ENCODE assay signal across 7 mouse cellular contexts in genomic region chr19:42256611-42257240, GRCm38 (mm10). TPM values are rescaled to one million over a fixed set of nuclear protein-coding genes. Genes with fewer than 3 reads are reported as not detected.
DNase-seq lines count a peak whose midpoint lies in the region; ATAC-seq and TF ChIP-seq lines count a peak whose summit lies in the region.

No protein-coding gene starts in this region.

- H3K4me2 ChIP-seq in intestine, postnatal 0 days (replicated peaks; ENCODE audit: low read depth), result no peak overlapping the region

- H3K9me3 ChIP-seq in intestine, postnatal 0 days (ENCODE audit: control insufficient read depth), result no peaks in the 10 kb centered on the region

- no peak for ATAC-seq in intestine, postnatal 0 days
- ATAC-seq in megakaryocyte progenitor cell, adult 5-6 weeks (replicated peaks; ENCODE audit: poor library complexity), result no peak

- H3K27ac ChIP-seq in olfactory bulb, adult 2 months (ENCODE audit: insufficient read depth, low read depth, low read length), result no peak overlapping the region
- no peak overlapping the region for H3K27ac ChIP-seq in intestine, postnatal 0 days (ENCODE audit: low read depth, low read length)

- H3K4me3 ChIP-seq in olfactory bulb, adult 2 months (ENCODE audit: insufficient read depth, low read depth, low read length), result peak overlapping the region; percentile 66
- no peak overlapping the region for H3K4me3 ChIP-seq in intestine, postnatal 0 days (ENCODE audit: low read depth, low read length)

- DNase-seq in cerebellum, adult 11-12 months, result peak; percentile 86
- peak; percentile 78 to 82 for DNase-seq in cerebellum, postnatal 36 days
- peak; percentile 53 to 61 for DNase-seq in layer of hippocampus, adult 18-20 months (ENCODE audit: low spot score in 2 of 2)
- no peak for DNase-seq in thymus, postnatal 14 days

- peaks cover 22% of the 10 kb centered on the region; the same call in 1 of the 2 replicates for H3K27me3 ChIP-seq in intestine, postnatal 0 days (replicated peaks; ENCODE audit: control insufficient read depth, insufficient read depth, low read length)

- TF ChIP-seq CTCF in olfactory bulb, adult 2 months (IDR thresholded peaks at IDR 0.05; ENCODE audit: insufficient read depth, low read depth, low read length), result no peak
- TF ChIP-seq CTCF in intestine, postnatal 0 days (IDR thresholded peaks at IDR 0.05; ENCODE audit: low read depth), result no peak

- H3K9ac ChIP-seq in intestine, postnatal 0 days (ENCODE audit: low read depth, low read length), result no peak overlapping the region

- peaks cover 25% of the 10 kb centered on the region for H3K4me1 ChIP-seq in olfactory bulb, adult 2 months (ENCODE audit: control insufficient read depth, insufficient read depth, low read length)
- H3K4me1 ChIP-seq in intestine, postnatal 0 days (replicated peaks; ENCODE audit: control insufficient read depth, insufficient read depth, low read length), result 0 out of 2 replicates have a peak, but pooled peaks cover 2% of the 10 kb centered on the region

- H3K36me3 ChIP-seq in intestine, postnatal 0 days (ENCODE audit: control insufficient read depth, insufficient read depth), result no peaks in the 10 kb centered on the region

- WGBS in olfactory bulb, adult 2 months, result 19% methylated on average over 12 of the region's 12 CpGs
- 83% methylated on average over 12 of the region's 12 CpGs for WGBS in intestine, postnatal 0 days

- TF ChIP-seq POLR2A in olfactory bulb, adult 2 months (IDR thresholded peaks at IDR 0.05; ENCODE audit: insufficient read depth, low read depth, low read length), result no peak

RNA-seq across cellular contexts. Expression of gene Golga7b, which starts 9.4 kb away (rescaled TPM):
- 10 to 100 TPM; 64.3 to 64.4 TPM for total RNA-seq in layer of hippocampus, adult 18-20 months (2021)
- not detected in 2 replicates for polyA plus RNA-seq in olfactory bulb, adult 2 months (2012; ENCODE audit: insufficient read depth, insufficient read length, low replicate concordance, missing spikeins)
- 0.73 and 0.86 TPM in 2 replicates for polyA plus RNA-seq in intestine, postnatal 0 days (2015; fragmentation: Nextera tagmentation; extraction: Ambion mirVana)
- total RNA-seq in megakaryocyte progenitor cell, adult 5-6 weeks (2015), result not detected in 2 replicates
- total RNA-seq in megakaryocyte progenitor cell, adult 5-6 weeks (2017), result not detected in 2 replicates

RNA-seq across cellular contexts. Expression of gene Sfrp5, which starts 54.7 kb away (rescaled TPM):
- under 1 TPM; 0.23 to 0.42 TPM for total RNA-seq in layer of hippocampus, adult 18-20 months (2021)
- polyA plus RNA-seq in olfactory bulb, adult 2 months (2012; ENCODE audit: insufficient read depth, insufficient read length, low replicate concordance, missing spikeins), result not detected in 2 replicates
- polyA plus RNA-seq in intestine, postnatal 0 days (2015; fragmentation: Nextera tagmentation; extraction: Ambion mirVana), result 0.27 and 0.58 TPM in 2 replicates
- total RNA-seq in megakaryocyte progenitor cell, adult 5-6 weeks (2015), result not detected in 2 replicates
- not detected in 2 replicates for total RNA-seq in megakaryocyte progenitor cell, adult 5-6 weeks (2017)

Comparison
In these comparisons a context has a peak if more than half of its experiments do, and no peak if none do; other contexts are left out.
1. RNA of gene Golga7b, which starts 9.4 kb away (total RNA-seq): 64.3 to 64.4 TPM in layer of hippocampus, adult 18-20 months; not detected in megakaryocyte progenitor cell, adult 5-6 weeks; every median in the first group is over 10 times any median in the second.